Mouse (Mus musculus): ENCODE measurements at regions not wholly inside any gene's neighbourhood (a gene's known extent, or its start where the extent isn't known, plus 50 kb on each side); places are given as distances from the start of the nearest gene placed in this dataset.
"Not testable (repeated sequence)": the region's sequence is repeated elsewhere in the genome, so short reads cannot be mapped to it uniquely, and the experiment has no call there.

DNA sequence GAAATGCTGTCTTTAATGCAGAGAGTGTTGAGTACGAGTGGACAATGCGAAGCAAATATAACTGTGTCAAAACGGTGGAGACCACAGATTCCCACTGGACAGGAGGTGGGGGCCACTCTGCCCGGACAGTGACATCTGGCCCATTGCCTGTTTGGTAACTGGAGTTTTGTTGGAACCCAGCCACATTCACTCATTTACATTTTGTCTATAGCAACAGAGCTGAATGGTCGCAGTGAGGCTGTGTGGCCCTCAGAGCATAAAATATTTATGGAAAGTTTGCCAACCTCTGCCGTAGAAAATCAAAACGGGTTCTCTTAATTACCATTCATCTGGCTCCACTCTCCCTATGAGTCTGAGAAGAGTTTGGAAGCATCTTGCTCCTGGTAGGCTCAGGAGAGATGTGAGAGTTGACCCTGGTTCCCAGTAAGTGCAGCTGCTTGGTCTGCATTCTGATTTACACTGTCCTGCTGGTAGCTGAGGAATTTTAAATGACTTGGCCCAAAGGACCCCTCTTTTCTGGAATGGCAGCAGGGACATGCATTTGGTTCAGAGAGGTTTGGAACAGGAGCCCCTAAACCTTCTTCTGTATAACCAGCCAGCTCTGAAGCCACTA is 187.9 kb upstream of the Pik3r1 start:
- no peak for ATAC-seq

DNA sequence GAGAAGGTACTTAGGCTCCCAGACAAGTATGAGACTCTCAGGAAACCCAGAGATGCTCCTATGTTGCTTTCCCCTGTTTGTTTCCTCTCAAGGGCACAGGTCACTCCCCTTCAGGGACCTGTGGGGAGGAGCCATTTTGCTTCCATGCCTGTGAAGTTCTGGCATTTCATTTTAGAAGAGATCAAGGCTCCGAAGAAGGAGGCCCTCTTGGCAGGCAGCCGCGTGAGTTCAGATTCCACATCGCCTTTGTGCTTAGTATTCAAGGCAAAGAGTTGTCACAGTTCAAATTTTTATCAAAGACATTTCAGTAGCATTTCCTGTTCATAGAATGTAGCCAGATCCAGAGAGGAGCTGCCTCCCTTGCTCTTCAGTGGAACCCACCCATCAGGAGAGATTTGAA is 189.8 kb upstream of the Pik3r1 start:
- no peak for ATAC-seq

DNA sequence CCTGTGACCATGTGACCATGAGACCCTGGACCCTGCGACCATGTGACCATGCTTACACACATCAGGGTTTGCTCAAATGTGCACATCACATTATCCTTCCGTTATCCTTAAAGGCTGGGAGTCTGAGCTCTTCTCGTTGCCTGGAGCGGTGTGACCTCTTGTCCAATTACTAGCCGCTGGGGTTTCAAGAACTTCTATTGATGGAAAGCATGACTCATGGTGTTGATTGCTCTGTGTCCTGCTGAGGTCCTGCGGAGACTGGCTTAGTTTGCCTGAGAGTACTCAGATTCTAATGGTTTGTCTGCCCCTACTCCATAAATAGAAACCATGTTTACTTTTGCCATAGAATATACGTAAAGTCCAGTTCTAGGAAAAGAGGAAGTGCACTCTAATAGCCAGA is 197.5 kb upstream of the Pik3r1 start:
- ATAC-seq = no peak

DNA sequence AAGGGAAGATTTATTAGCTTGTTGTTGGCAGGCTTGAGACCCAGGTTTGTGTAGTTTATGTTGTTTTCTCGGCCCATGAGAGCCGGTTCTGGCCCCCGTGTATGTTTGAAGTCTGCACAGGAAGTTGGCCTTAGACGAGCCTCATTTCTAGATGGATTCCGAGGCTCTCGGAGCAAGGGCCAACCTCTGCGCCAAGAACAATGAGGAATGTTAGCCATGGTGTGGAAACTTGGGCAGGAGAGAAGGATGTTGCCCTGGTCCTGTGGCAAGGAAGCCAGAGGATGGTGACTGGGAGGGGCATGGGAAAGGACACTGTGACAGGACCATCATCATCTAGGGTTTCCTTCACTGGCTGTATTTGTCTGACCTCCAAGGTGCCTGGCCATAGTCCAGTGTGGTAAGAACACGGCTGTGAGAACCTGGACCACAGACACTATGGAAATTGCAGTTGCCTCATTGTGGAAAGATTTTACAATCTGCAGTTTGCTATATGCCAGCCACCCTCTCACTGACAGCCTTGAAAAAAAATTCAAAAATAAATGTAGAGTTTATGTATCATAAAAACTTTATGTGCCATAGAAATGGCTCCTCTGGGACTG is 198.9 kb upstream of the Pik3r1 start:
- no peak for ATAC-seq

DNA sequence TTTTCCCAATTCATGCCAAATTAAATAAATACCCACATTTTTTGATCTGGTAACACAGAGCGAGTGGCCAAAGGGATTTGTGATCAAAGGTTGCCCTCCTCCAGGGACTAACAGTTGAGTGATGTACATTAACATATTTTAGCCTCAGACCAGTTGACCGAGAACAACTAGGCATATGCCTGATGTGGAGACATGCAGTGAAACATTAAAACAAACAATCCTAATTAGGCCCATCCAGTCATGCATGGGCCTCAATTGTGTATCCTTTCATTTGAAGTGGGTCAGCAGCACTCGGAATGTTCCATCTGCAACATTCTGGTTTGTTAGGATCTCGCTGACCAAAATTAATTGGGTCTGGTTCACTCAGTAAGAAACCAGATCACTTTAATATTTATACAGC is 199.4 kb upstream of the Pik3r1 start:
- no peak for ATAC-seq

DNA sequence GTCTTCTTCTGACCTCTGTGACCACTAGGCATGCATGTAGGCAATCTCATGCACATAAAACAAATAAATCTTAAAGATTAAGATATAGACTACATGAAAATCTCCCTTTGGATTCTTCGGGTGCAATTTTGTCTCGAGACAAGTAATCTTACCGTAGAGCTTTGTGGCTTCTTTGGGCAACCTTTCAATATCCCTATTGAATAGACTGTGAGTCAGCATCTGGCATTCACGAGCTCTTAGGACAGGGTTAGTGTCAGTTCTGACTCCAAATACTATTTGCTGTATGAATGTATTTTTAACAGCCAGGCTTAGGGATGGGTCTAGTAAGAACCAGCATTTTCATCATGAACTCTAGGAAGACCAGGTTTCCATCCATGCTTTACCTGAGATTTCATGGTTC is 208.7 kb upstream of the Pik3r1 start:
- no peak for ATAC-seq

DNA sequence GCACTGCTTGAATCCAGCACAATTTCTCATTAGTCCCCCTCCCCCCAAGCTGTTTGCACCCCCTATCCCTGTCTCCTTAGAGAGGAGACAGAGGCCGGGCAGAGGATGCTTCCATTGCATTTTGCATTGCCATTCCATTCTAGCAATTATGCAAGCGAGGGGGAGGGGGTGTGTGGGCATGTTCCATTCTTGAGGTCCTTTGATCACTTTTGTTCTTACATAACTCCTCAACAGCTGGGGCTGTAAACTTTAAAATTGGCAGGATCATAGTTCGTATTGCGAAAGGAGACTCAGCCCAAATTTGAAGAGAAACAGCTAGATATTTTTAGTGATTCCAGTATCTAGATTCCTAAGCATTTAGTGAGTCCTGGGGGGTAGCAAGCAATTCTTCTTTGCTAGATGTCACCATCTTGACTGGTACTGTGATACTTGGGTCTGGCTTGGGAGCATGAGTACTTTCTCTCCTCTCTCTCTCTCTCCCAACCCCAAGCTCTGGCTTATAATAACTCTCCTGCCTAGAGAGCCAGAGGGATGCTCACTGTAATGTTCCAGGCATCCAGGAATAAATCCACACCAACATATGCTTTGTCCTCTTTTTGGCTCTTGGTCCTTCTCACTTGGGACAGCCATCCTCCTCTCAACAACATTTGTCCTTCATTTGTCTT is 212.3 kb upstream of the Pik3r1 start:
- no peak for ATAC-seq

DNA sequence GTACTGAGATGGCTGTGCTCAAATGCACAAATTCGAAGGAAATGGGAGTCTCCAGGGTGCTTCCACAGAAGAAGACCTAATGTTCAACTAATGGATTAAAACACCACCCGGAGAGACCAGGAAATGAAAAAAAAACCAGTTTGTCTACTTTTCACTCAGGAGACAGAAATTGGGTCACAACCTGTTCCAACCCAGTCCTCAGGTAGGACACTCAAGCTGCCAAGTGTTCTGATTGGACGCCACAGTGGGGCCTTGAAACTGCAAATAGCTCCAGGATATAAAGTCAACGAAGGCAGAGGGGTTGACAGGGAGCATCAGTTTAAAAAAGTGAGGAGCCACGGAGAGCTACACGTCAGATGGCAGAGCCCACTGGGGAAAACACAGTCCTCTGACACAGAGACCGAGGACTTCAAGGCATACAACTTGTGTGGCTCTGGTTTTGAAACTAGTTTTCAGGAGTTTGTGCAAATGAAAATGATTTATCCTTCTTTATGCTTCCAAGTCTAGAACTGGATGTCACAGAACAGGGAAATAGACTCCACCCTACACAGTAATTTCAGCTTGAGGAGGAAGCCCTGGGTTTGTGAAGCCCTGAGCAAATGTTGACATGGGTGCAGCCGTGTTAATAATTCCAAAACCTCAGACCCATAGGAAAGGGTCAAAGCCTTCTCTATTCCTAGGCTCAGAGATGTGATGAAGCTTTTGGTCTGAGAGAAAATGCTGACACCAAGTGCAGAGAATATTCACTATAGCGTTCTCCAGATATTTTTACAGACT is 220.8 kb upstream of the Pik3r1 start:
- ATAC-seq = no peak

DNA sequence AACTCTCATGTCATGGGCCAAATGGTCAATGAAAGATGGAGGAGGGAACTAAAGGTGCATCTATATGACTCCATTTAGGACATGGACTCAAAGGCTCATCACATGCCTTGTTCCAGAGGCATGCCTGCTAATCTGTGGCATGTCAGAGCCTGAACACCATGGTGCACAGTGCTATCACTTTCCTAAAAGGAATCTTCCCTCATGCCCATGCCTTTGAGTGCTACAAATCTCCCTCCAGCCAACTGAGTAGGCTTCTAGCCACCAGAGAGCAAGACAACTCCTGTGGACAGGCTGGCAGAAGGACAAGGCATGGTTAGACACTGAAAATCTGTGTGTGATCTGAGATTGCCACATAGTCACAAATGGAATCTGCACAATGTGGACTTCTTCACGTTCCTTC is 223.7 kb upstream of the Pik3r1 start:
- ATAC-seq = no peak

DNA sequence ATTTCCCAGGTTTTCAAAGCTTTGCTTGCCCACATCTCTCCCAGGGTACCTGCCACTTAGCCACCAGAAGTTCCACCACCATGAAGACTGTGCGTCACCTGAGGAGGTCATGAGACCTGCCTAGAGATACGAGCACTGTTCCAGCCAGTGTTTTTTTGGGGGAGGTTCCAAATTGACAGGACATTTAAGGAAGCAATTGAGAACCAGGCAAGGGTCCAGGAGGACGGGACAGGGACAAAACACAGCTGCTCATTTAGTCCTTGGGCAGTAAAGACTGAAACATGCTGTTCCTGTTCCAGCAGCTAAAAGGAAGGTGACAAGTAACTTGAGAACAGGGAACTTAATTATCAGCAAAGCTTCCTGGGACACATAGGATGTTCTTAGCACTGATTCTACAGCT is 226.8 kb upstream of the Pik3r1 start:
- no peak for ATAC-seq

DNA sequence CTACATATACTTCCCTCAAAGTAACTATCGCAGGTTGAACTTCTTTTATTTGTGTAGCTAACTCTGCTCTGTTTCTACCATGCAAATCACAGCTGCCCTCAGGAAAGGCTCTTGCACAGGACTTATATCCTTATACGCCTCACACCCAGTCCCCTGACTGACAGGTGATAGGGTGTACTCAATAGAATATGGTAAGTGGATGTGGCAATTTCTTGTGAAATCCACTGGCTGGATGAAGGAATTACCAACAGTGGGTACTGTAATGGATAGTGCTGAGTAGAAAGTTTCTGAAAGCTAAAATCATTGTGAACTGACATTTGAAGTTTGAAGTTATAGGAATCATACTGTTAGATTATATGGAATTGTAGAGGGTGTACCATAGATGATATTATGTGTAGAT is 227.5 kb upstream of the Pik3r1 start:
- no peak for ATAC-seq

DNA sequence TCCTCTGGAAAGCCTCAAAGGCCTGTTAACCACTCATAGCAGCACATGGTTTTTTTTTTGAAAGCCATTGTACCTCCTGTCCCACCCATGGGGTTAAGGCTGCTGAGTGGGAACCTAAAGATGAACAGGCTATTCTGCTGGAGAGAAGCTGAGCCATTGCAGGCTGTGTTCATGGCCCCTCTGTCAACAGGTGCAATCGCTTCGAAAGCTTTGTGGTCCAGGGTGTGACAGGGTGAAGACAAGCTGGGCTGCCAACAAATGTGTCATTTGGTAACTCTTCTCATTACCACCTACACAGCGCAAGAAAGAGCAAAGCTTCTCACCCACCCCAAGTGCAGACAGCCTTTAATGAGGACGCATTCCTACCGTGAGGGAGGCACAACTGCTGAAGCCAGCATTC is 228.1 kb upstream of the Pik3r1 start:
- no peak for ATAC-seq

DNA sequence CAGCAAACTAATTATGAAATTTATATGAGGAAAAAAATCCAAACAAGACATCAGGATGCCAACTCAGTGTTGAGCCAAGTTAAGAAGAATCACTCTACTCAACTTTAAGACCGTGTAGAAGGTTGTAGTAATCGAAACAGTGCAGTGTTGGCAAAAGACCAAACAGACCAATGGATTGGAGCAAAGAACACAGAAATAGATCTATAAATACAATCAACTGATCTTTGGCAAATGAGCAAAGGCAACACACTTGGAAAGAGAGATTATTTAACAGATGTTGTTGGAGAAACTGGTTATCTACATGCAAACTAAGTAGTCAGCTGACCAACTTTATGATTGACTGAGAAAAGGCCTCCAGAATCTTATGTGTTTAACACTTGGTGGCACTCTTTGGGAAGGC is 229.4 kb upstream of the Pik3r1 start:
- ATAC-seq = no peak

DNA sequence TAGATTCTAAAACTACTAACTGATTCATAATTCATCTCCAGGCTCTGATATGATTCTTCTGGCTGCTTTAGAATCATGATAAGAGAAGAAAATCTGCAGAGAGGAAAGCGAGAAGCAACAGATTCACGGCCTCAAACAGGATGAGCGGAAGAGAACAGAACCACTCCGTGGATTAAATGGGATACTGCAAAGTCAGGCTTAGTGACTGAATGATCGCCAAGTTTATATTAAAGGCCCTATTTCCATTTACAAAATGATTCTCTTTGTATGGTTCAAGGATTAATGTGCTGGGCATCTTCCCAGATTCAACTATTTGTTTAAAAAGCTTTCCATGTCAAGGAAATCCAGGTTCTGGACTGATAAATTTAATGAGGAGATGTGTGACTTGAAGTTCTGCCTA is 238.5 kb upstream of the Pik3r1 start:
- no peak for ATAC-seq

DNA sequence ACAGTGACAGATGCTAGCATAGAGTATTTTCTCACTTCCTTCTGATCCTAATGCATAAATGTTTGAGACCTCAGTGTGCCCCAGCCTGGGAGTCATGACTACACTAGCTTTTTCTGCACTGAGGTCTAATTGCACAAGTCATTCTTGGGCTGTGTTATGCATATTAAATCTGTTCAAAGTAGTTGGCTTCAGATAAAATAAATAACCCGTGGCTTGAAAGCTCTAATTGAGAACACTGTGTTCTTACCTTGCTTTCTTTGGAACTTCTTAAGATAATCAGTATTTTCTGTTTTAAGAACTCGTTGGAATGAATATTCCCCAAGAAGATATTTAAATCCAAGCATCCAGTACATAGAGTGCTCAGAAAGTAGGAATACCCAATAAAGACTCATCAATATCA is 243.9 kb upstream of the Pik3r1 start:
- no peak for ATAC-seq

DNA sequence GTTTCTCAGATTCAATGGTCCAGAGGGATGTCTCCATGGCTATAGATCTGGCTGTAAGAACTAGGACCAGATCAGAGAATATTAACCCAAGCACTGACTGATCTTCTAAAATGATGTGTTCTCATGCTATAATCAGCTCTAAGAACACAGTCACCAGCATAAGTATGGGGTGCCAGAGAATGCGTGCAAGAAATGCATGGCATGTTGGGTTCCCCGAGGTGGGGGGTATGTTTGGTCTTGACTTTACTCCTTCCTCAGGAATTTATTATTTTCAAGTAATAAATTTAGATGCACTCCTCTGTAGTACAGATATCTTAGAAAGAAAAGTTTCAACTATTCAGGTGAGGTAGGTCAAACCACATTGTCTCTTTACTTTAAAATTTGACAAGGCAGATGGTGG is 246.5 kb upstream of the Pik3r1 start:
- no peak for ATAC-seq

DNA sequence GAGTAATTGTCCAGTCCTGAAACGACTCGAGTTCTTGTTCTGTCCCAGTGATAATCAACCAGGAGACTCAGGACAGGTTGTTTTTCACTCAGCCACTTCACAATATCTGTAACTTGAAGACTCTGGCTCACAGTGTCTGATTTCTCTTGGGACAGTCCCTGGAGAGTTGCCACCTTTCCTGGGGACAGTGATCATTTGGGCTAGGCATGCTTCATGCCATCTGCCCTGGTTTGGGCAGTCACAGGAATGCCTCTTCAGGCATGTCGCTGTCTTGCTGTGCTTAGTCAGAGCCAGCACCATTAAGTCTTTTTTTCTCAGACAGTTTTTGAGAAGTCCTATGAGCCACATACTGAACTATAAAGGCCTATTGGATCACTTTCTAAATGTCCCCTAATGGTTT is 246.9 kb upstream of the Pik3r1 start:
- no peak for ATAC-seq

DNA sequence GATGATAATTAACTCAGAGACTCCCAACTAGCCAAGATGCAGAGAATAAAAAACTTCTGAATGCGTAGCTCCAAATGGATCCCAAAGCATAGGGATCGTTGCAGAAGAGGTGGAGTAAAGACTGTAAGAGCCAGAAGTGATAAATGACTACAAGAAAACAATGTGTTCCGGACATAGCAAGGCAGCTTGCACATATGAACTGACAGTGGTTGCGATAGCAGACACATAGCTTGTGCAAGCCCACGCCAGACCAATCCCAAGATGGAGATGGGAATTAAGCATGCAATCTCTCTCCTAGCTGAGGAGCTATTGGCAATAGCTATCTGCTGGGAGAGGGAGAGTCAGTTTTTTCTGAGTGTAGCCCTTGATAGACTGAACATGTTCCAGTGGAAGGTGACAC is 248.5 kb upstream of the Pik3r1 start:
- ATAC-seq = no peak

DNA sequence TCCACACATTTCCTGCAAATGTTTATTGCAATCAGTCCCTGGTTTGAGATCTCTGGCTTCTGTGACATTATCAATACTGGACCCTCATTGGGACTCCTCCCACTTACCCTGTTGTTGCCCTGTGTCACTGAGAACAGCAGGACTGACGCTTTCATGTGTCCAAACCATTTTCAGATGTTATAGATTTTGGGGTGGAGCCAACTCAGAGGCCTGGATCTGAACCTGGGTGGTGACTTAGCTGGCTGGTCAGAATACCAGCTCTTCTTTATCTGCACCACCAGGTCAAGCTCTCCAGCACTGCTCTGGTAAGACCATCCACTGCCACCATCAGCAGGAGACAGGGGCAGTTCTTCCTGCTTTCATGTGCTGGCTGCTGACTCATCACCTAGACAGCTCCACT is 254.3 kb upstream of the Pik3r1 start:
- ATAC-seq = no peak

DNA sequence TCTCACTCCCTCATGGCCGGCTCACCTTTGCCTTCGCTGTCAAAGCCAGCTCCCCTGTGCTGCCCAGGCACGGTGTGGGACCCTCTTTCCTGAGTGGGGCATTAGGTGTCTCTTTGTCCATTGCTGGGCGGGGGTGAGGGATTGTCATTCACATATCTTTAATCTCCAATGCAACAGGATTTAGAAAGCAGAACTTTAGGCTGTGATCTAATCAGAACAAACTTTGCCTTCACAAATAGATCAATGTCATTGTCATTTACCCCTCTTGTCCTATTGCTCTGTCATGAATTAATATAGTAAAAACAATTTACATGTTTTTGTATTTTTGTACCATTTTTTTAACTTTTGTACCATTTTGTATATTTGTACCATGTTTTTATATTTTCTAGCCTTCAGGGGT is 254.7 kb upstream of the Pik3r1 start:
- ATAC-seq = no peak

DNA sequence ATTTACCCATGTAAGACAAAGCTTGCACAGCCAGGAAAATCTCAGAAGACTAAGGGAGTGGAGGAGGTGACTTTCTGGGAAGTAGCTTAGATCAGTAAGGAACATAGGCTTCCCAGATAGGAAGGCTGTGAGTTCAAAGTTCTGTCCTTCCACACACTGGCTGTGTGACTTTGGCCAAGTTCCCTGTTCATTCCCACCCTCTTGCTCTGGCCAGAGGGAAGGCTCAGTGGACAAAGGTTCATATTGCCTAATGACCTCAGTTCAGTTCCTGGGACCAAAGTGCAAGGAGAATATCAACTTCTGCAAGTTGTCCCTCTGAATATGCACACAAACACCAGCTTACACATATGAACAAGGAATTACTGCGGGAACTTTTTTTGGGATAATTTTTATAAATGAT is 255.6 kb upstream of the Pik3r1 start:
- no peak for ATAC-seq

DNA sequence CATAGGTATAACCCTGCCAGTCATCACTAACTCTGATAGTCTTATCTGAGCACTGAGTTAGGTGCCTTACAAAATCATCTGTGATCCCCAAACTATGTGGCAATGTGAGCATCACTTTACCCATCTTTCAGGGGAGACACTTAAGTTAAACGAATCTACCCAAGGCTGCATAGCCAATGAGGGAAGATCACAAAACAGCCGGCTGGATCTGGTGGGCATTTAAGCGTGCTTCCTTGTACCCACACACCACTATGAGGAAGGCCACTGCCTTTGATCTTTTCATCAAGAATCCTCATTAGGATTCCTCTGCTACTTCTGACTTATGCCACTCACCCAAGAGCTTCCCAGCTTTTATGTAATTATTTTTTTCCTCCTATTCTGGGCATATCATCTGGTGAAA is 257.1 kb upstream of the Pik3r1 start:
- ATAC-seq = no peak

DNA sequence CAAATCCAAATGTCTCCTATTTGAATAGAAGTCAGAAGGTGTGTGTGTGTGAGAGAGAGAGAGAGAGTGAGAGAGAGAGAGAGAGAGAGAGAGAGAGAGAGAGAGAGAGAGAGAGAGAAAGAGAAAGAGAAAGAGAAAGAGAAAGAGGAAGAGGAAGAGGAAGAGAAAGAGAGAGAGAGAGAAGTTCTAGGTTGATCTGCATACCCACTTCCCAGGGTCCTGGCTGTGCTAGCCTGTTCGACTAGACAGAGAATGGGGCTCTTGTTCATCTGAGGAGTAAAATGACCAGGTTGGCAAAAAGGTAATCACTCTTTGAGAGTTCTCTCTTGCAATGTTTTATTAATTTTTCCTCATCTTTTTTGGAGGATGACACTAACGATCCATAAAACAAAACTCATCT is 257.5 kb upstream of the Pik3r1 start:
- ATAC-seq = not testable (repeated sequence)

DNA sequence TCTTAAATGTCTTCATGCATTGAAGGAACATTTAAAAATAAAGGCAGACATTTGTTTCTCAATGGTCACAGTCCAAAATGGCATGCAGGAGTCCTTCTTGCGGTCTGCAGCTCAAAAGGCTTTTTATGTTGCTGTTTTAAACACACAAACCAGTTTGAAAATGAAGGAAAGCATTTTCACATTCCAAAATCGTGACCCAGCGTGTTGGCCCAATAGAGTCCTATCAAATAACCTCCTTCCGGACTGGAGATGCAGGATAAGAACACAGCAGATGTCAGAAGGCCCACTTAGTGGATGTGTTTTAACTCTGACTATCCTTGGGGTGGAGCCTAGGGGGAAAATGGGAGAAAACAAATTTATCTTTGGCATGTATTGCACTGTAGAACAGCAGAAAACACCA is 263.4 kb upstream of the Pik3r1 start:
- ATAC-seq = no peak
